Mouse (Mus musculus) ES-E14 (cell line): Measurements from ENCODE around the gene Zfp609. TPM values are rescaled to one million over a fixed set of nuclear protein-coding genes. Genes with fewer than 3 reads are reported as not detected.
A peak's percentile ranks its signal among the peaks of the same experiment; 100 is the strongest.

Source experiments
- DNase-seq: peaks from one replicate; pipeline ENCODE4 v3.0.0-alpha.2; 2013; ENCODE audit warnings: low read depth, low spot score
- H3K27ac ChIP-seq: 2 replicates; pipeline ENCODE4 v1.5.1; 2012; ENCODE audit warnings: low read depth, mild to moderate bottlenecking, low read length, moderate library complexity, mixed read lengths; ENCODE audit not compliant: poor library complexity, insufficient read depth, severe bottlenecking
- H3K36me3 ChIP-seq: 2 replicates; pipeline ENCODE4 v1.6.1; 2012; ENCODE audit warnings: mild to moderate bottlenecking, low read length, moderate library complexity, mixed read lengths; ENCODE audit not compliant: control insufficient read depth, poor library complexity, insufficient read depth, severe bottlenecking
- H3K4me1 ChIP-seq, 2 experiments: fragments of 150-350 bp in 1 of 2; sonication (generic) in 1 of 2; 2 replicates each; pipeline ENCODE4 v1.6.1; 2012; ENCODE audit warnings: low read length in 2 of 2, mild to moderate bottlenecking in 1 of 2, mixed read lengths in 1 of 2; ENCODE audit not compliant: control insufficient read depth in 2 of 2, insufficient read depth in 2 of 2, poor library complexity in 1 of 2
- H3K4me3 ChIP-seq, 2 experiments: fragments of 150-350 bp in 1 of 2; sonication (generic) in 1 of 2; 2 replicates each; pipeline ENCODE4 v1.5.1; 2012; ENCODE audit warnings: low read length in 2 of 2, low read depth in 1 of 2, mild to moderate bottlenecking in 1 of 2, mixed read lengths in 1 of 2; ENCODE audit not compliant: insufficient read depth in 1 of 2, poor library complexity in 1 of 2, severe bottlenecking in 1 of 2
- H3K9ac ChIP-seq: 2 replicates; pipeline ENCODE4 v1.6.1; 2012; ENCODE audit warnings: low read depth, mild to moderate bottlenecking, low read length, mixed read lengths; ENCODE audit not compliant: poor library complexity, insufficient read depth, severe bottlenecking
- H3K9me3 ChIP-seq: fragments of 150-350 bp; sonication (generic); 2 replicates; pipeline ENCODE4 v1.6.1; 2012; ENCODE audit warnings: low read depth, mild to moderate bottlenecking, low read length; ENCODE audit not compliant: control insufficient read depth, insufficient read depth
- CHD2 ChIP-seq: IDR thresholded peaks from 2 replicates; pipeline ENCODE4 v1.6.1; 2014; ENCODE audit warnings: mild to moderate bottlenecking, low read depth, low read length, inconsistent platforms
- HCFC1 ChIP-seq: IDR thresholded peaks from 2 replicates; pipeline ENCODE4 v1.6.1; 2012; ENCODE audit warnings: low read length, inconsistent platforms, borderline replicate concordance; ENCODE audit not compliant: insufficient read depth
- MAFK ChIP-seq: IDR thresholded peaks from 2 replicates; pipeline ENCODE4 v1.6.1; 2014; ENCODE audit warnings: mild to moderate bottlenecking, low read depth, low read length, inconsistent platforms; ENCODE audit not compliant: insufficient read depth
- ZC3H11A ChIP-seq: IDR thresholded peaks from 2 replicates; pipeline ENCODE4 v1.6.1; 2012; ENCODE audit warnings: low read depth, mild to moderate bottlenecking, inconsistent platforms, low read length, borderline replicate concordance
- ZNF384 ChIP-seq: IDR thresholded peaks from 2 replicates; pipeline ENCODE4 v1.6.1; 2012; ENCODE audit warnings: low read depth, low read length, inconsistent platforms
- in situ Hi-C, 2 experiments: fragments of 600-800 bp; cut with MboI; formaldehyde crosslinking; loops; one replicate each; pipeline ENCODE4 v1.15.1; 2025; ENCODE audit warnings: low sequenced_read_pairs in 2 of 2, inconsistent platforms in 1 of 2; ENCODE audit not compliant: unreplicated experiment in 2 of 2
- total RNA-seq: library from RNA; depleted of rRNA; stranded (reverse); fragments of 300-350 nt; gene quantifications from 2 replicates; pipeline ENCODE4 v1.2.3, GENCODE M21; 2012; rRNA removed

The Zfp609 gene
- total RNA-seq, 1 experiment: 9.9 TPM

DNA sequence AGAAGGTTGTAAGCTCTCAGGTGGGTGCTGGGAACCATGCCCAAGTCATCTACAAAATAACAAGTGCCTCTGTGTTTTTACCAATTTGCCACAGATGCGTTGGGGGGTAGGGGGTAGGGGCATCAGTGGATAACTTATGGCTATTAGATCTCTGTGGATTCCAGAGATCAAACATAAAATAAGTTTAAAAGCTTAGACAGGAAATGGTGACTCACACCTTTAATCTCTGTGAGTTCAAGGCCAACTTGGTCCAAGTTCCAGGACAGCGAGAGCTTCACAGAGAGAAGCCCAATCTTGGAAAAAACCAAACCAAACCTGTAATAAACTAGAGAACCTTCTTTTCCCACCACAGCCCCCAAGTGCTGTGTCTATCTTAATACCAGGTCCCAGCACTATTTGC is 180.6 kb downstream of the Zfp609 start:
- Histone ChIP-seq H3K36me3 (peaks cover 24% of the 10 kb centered on the region; the same call in 1 of the 2 replicates), H3K27ac (no peak overlapping the region), H3K4me1 (peaks cover 14 to 38% of the 10 kb centered on the region in 2 experiments), H3K9ac (no peak overlapping the region), H3K4me3 (no peak overlapping the region), H3K9me3 (no peaks in the 10 kb centered on the region)
- no peak for TF ChIP-seq MAFK
- no peak for TF ChIP-seq ZC3H11A
- no peak for TF ChIP-seq HCFC1
- no peak for TF ChIP-seq ZNF384
- no peak for TF ChIP-seq CHD2
- in situ Hi-C loops: no loop called here
- DNase-seq: no peak

DNA sequence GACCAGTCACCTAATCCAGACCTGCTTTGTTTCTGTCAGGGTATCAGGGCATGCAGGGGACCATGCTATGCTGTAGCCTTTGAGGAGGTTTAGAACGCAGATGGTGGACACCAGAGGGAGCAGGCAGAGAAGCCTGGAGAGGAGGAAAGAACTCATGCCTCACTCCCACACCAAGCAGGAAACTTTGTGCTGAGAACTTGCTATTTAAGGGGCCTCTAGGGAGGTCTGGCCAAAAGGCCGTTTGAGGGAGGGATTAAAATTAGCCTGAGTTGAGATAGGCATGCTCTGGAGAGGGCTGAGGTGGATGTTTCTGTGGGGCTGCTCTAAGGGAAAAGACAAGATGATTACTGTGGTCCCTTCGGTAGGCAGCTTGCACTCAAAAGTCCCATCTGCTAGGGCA is 181.4 kb downstream of the Zfp609 start:
- Histone ChIP-seq H3K27ac (no peak overlapping the region), H3K4me1 (peaks cover 15 to 41% of the 10 kb centered on the region in 2 experiments), H3K9ac (no peak overlapping the region), H3K4me3 (no peak overlapping the region), H3K9me3 (no peaks in the 10 kb centered on the region), H3K36me3 (peaks cover 21% of the 10 kb centered on the region; the same call in 1 of the 2 replicates)
- no peak for DNase-seq
- in situ Hi-C loops: no loop called here
- TF ChIP-seq ZNF384 (no peak), MAFK (no peak), HCFC1 (no peak), ZC3H11A (no peak), CHD2 (no peak)

DNA sequence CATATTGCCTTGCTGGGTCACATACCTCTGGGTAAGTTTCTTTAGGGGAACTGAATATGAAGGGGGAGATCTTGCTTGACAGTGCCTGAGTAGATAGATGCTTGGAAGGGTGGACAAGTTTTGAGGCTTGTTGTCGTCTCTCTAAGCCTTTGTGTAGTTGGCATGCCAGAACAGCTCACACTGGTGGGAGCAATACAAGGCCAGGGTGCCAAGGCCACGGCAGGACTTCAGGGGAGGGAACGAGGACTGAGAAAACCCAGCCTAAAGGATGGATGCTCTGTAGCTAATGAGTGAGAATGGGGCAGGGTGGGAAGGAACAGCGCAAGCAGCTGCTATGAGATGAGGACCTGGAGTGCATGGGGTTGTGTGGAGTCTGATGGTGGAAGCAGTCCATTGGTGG is 182.4 kb downstream of the Zfp609 start:
- in situ Hi-C loops: no loop called here
- peaks cover 13% of the 10 kb centered on the region; the same call in 1 of the 2 replicates for H3K36me3 ChIP-seq
- no peak overlapping the region for H3K27ac ChIP-seq
- TF ChIP-seq CHD2 (no peak), HCFC1 (no peak), ZNF384 (no peak), ZC3H11A (no peak), MAFK (no peak)
- no peak for DNase-seq
- H3K4me1 ChIP-seq: peaks cover 20 to 40% of the 10 kb centered on the region in 2 experiments
- no peak overlapping the region for H3K9ac ChIP-seq
- H3K4me3 ChIP-seq: no peak overlapping the region
- no peaks in the 10 kb centered on the region for H3K9me3 ChIP-seq

DNA sequence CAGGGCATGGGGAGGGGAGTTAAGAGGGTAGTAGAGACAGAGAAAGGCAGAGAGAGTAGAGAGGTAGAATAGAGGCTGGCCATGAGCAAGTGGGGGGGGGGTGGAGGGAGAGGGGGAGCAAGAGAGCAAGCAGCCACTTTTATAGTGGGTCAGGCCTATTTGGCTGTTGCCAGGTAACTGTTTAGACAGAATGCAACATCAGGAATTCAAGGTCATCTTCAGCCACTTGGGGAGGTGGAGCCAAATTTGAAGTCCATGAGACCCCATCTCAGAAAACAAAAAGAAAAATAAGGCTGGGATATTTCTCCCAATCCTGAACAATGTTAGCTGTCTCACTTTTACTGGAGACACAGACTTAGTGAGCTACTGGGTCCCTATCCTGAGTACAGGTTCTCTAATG is 184.8 kb downstream of the Zfp609 start:
- no peaks in the 10 kb centered on the region for H3K9me3 ChIP-seq
- H3K36me3 ChIP-seq: peaks cover 7% of the 10 kb centered on the region; the same call in 1 of the 2 replicates
- no peak for DNase-seq
- H3K27ac ChIP-seq: peak overlapping the region; percentile 99; the same call in 1 of the 2 replicates
- peaks cover 25 to 47% of the 10 kb centered on the region in 2 experiments for H3K4me1 ChIP-seq
- no peak overlapping the region for H3K4me3 ChIP-seq
- in situ Hi-C loops: no loop called here
- TF ChIP-seq MAFK: no peak
- no peak for TF ChIP-seq ZNF384
- no peak for TF ChIP-seq HCFC1
- no peak for TF ChIP-seq ZC3H11A
- TF ChIP-seq CHD2: no peak
- H3K9ac ChIP-seq: no peak overlapping the region

Other genes starting within 250 kb of the Zfp609 start
- gene Plekho2, start 247.5 kb downstream of the Zfp609 start, total RNA-seq: 3.4 and 5.4 TPM in 2 replicates
- gene Pif1, start 240.4 kb downstream of the Zfp609 start, total RNA-seq: 31.8 and 53.8 TPM in 2 replicates
- 44.7 and 64.5 TPM in 2 replicates for gene Rbpms2, start 197.9 kb downstream of the Zfp609 start, total RNA-seq
- gene Oaz2, start 159.6 kb downstream of the Zfp609 start, total RNA-seq: 30.1 and 51.5 TPM in 2 replicates
- 33.7 and 36.7 TPM in 2 replicates for gene Pclaf, start 62.7 kb upstream of the Zfp609 start, total RNA-seq
- gene Trip4, start 81.2 kb upstream of the Zfp609 start, total RNA-seq: 13.5 and 18.6 TPM in 2 replicates
- 23.5 and 25.4 TPM in 2 replicates for gene Csnk1g1, start 81.4 kb upstream of the Zfp609 start, total RNA-seq
- 891 and 1,136 TPM in 2 replicates for gene Ppib, start 232.7 kb upstream of the Zfp609 start, total RNA-seq
- gene Snx22, start 242.2 kb upstream of the Zfp609 start, total RNA-seq: 13.1 and 17.9 TPM in 2 replicates